Mouse (Mus musculus): ENCODE data around the gene Gm10401. TPM values are rescaled to one million over a fixed set of nuclear protein-coding genes. Genes with fewer than 3 reads are reported as not detected.
"Not testable (repeated sequence)": the region's sequence is repeated elsewhere in the genome, so short reads cannot be mapped to it uniquely, and the experiment has no call there.

Gm10401 gene
- total RNA-seq, 2 experiments from 2014 or later: not detected

DNA sequence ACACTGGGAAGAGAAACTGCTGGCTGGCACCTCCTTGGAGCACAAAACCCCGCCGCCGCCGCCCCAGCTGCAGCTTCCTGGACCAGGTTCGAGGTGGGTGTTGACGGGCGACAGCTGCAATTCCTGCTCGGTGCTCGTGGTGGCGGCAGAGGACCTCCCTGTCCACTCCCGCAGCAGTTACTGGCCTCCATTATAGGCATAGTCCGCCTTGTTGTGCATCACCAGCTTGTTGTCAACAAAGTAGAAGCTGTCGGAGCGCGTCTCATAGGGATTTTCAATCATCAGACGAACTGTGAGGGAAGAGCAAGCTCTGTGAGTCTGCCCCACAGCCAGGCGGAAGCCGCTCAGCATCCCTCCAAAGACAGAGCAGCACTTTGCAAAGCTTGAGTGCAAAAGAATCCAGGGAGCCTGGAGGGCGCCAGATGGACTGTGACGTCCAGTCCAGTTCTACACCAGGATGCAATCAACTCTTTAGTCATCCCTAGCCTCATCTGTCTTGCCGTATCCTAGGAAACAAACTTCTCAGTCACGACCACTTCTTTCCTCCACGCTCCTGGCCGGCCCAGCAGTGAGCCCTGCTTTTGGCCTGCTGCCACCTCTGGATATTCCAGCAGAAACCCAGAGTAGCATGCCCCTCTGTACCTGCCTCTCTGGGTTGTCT lies 27.2 kb upstream of the Gm10401 start:
- intact Hi-C loops (cut with DNase I): loop anchor here (5.0 kb wide), 2 partner anchors 37 to 112 kb away; partner anchors contain the start of gene Pop5
- DNase-seq (ENCODE audit: extremely low spot score in 1 of 2, low spot score in 2 of 2): peak; percentile 79 to 88

DNA sequence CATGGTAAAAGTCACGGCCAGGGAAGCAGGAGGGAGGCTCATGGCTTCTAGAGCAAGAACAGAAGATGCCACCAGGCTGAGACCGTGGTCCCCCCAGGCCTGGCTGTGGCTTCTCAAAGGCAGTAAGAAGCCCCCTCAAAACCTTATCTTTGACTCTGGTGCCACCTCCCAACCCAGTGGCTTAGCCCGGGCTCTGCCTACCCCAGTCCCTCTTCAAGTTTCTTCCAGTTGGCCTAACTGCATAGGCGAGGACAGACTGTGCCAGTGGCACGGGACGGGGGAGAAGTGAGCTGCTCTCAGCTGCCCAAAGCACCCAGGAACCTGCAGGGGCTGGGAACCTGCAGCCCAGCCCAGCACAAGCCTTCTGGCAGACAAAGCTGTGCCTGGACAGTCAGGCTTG lies 26.6 kb upstream of the Gm10401 start:
- no peak for DNase-seq (ENCODE audit: extremely low spot score in 1 of 2, low spot score in 2 of 2)
- intact Hi-C loops (cut with DNase I): loop anchor here (5.0 kb wide), 2 partner anchors 38 to 113 kb away; partner anchors contain the start of gene Pop5

DNA sequence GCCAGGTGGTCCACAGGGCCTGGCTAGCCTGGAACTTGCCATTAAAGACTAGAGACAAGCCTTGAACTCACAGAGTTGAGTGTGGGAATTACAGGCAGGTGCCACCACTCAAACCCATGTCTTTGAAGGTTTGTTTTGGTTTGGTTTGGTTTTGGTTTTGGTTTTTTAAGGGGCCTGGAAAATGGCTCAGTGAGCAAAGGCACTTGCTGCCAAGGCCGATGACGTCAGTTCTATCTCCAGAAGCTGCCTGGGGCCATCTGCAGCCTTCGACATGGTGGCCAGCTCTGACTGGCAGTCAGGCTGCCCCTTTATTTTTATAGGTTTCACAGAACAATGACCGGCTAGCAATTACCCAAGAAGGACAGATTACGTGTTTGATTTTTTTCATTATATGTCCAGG lies 22.9 kb upstream of the Gm10401 start:
- DNase-seq (ENCODE audit: extremely low spot score in 1 of 2, low spot score in 2 of 2): no peak
- intact Hi-C loops (cut with DNase I): no loop called here

DNA sequence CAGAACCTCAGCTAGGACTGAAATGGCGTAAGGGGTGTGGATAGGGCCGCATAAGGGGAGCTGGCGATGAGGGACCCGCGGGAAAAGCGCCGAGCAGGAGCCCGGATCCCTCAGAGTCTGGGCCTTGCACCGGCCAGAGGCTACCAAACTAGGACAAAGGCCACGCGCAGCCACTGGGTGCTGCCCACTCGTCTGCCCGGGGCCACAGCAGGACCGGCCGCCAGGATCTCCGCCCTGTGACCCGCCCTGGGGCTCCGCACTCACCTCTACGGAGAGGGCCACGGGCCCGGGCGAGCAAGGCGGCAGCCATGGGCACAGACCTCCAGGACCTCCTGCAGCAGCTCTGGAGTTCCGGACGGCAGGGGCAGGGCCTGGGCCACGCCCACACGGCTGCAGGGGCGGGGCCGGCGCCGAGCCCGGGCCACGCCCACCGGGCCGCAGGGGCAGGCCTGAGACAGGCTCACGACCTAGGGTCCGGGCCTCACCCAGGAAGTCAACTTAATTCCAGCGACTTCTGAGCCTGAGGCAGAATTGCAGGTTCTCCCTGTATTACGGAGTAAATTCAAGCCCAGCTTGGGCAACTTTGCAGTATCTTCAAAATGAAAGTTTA lies 21.0 kb upstream of the Gm10401 start, which contains the start of gene Acads:
Gene Acads (minus strand): TSS at position 386 of the 610 bp plus-strand sequence.
- intact Hi-C loops (cut with DNase I): no loop called here
- peak; percentile 28 to 82 for DNase-seq (ENCODE audit: extremely low spot score in 1 of 2, low spot score in 2 of 2)

DNA sequence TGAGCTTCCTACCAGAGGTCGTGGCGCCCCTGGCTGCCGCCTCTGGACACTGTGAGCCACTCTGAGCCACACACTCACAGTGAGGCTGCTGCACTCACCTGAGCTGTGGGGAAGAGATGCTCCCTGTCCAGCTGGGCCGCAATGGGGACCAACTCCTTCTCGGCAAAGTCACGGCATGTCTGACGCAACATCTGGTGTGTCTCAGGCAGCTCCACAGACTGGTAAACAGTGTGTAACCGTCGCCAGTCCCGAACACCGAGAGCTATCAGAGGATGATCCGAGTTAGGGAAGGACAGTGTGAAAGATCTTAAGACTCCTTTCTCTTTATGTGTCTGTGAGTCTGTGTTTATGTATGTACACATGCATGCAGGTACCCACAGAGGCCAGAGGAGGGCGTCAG lies 19.4 kb upstream of the Gm10401 start:
- no peak for DNase-seq (ENCODE audit: extremely low spot score in 1 of 2, low spot score in 2 of 2)
- intact Hi-C loops (cut with DNase I): no loop called here

DNA sequence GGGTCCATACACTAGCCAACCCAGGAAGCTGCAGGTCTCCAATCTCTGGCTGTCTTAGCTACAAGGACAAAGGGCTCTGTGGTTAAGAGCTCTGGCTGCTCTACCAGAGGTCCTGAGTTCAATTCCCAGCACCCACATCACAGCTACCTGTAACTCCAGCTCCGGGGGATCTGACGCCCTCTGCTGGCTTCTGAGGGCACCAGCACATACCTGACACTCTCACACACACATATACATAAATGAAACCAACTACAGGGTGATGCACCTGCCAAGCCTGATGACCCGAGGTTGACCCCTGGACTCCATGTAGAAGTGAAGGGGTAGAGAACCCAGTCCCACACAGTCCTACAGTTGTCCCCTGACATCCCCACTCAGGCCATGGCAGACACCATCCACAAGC lies 18.3 kb upstream of the Gm10401 start:
- no peak for DNase-seq (ENCODE audit: extremely low spot score in 1 of 2, low spot score in 2 of 2)
- intact Hi-C loops (cut with DNase I): no loop called here

DNA sequence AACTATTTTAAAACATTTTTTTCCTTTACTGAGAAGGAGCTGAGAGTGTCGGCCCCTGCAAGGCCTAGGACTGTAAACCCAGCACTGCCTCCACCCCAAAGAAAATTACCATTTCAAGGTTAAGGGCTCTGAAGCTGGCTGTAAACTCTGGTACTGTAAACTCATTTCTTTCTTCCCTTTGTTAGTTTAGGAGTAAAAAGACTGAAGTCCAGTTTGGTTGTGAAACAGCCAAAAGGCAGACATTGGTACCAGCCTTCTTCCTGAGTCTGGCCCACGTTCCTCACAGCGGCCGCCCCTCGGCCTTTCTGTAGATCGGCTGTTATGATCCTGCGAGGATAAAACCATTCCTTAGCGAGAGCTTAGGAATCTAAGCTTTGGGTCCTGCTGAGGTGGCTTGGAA lies 16.4 kb upstream of the Gm10401 start:
- intact Hi-C loops (cut with DNase I): no loop called here
- DNase-seq (ENCODE audit: extremely low spot score in 1 of 2, low spot score in 2 of 2): no peak

DNA sequence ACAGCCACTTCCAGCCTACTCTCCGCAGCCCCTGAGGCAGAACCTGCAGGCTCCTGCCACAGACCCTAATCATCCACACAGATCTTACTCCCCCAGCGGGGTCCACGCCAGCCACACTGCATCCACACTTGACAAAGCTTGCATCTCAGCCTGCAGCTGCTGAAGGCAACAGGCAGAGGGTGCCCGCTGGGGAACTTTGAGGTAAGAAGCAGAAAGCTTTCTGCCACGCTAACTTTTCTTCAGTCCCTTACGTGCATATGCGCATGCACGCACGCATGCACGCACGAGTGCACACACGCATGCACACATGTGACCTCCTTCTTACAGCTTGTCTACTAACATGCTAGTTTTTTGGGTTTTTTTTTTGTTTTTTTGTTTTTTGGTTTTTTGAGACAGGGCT lies 15.1 kb upstream of the Gm10401 start:
- DNase-seq (ENCODE audit: extremely low spot score in 1 of 2, low spot score in 2 of 2): no peak
- intact Hi-C loops (cut with DNase I): no loop called here

DNA sequence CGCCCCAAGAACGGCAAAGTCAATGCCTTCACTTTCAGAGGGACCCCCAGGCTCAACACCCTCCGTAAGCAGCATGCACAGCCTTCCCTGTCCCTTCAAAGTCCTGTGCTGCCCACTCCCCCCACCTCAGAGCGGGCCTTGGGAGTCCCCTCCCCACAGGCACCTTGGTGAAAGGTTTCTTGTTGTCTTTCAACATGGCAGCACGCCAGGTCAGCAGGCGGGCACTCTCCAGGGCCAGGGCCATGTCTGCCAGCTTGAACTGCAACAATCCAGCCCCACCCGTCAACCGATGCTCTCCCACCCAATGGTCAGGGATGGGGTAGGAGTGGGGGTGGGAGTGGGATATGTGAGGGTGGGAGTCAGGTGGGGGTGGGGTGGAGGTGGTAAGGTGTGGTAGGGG lies 13.1 kb upstream of the Gm10401 start:
- intact Hi-C loops (cut with DNase I): no loop called here
- peak in 1 of 2 experiments; percentile 52 for DNase-seq (ENCODE audit: extremely low spot score in 1 of 2, low spot score in 2 of 2)

DNA sequence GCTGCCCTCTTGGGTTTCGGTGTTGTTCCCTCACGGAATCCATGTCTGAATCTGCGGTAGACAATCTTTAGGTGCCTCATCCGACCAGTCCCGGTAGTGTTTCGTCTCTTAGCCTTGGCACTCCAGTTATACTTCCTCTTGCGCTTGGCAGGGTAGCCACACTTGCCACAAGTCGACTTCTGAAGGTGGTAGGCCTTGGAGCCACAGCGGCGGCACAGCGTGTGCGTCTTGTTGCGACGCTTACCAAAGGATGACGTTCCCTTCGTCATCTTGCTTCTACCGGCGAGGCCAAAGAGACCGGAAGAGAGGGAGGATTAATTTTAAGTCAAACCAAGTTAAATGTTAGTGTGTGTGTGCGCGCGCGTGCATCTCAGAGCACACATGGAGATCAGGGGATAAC lies 5.2 kb upstream of the Gm10401 start:
- DNase-seq (ENCODE audit: extremely low spot score in 1 of 2, low spot score in 2 of 2); intact Hi-C loops (cut with DNase I): not testable (repeated sequence)

DNA sequence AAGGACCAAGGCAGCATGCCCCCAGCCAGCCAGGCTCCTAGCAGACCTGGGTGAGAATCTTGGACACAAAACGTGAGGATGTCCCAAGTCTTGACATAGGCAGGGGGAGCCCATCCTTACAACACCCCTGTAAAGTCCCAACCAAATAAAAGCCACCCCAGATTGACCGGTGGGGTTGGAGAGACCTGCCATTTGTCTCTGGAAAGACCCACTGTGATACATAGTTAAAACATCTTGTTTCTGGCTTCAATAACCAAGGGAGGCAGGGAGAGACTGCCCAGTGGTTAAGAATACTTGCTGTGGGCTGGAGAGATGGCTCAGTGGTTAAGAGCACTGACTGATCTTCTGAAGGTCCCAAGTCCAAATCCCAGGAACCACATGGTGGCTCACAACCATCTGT lies 4.1 kb upstream of the Gm10401 start:
- intact Hi-C loops (cut with DNase I): no loop called here
- no peak for DNase-seq (ENCODE audit: extremely low spot score in 1 of 2, low spot score in 2 of 2)

DNA sequence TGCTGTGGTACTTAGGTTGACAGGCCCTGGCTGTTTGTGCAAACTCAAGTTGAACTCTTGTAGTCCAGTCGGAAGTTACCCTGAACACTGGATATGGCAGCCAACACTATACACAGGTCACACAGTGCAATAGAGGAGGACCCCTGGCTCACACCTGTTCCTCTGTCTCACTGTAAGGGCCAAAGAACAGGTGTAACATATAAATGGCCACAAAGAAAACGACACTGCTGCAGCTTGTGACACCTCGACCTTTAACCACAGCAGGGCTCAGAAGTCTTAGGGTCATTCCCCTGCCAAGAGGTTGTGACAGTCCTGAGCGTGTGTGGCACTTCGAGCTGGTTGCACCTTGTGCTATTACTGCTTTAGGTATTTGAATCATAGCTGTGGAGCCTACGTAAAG lies 2.4 kb upstream of the Gm10401 start:
- no peak for DNase-seq (ENCODE audit: extremely low spot score in 1 of 2, low spot score in 2 of 2)
- intact Hi-C loops (cut with DNase I): no loop called here

DNA sequence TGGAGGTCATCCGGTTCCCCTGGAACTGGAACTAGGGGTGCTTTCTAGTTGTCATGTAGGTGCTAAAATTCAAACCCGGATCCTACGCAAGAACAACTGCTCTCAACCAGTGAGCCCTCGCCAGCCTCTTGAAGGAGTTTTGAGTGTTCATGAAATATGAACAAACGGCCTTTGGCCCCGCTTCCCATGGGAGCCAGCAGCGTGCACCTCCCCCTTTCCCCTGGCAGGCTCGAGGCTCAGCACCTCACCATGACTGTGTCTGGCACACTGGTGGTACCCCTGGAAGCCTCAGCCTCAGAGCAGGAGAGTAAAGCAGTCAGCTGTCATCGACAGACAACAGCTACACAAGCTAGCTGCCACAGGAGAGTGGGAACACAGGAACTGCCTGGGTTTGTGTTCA lies 1.9 kb upstream of the Gm10401 start:
- intact Hi-C loops (cut with DNase I): no loop called here
- no peak for DNase-seq (ENCODE audit: extremely low spot score in 1 of 2, low spot score in 2 of 2)

DNA sequence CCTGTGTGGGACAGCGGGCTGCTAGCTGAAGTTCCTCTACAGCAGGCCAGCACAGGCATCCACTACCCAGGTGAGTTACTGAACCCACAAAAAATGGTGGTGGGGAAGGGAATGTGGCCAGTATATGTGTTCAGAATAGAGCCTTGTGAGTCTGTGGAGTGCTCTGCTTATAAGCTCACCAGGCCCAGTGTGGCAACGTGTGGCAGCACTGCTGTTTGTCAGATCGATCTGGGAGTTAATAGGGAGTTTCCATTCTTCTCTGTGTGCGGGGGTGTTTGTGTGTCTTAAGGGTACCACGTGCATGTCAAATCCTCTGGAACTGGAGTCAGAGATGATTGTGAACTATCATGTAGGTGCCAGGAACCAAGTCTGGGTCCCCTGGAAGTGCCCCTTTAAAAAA lies 1.4 kb upstream of the Gm10401 start:
- intact Hi-C loops (cut with DNase I): no loop called here
- no peak for DNase-seq (ENCODE audit: extremely low spot score in 1 of 2, low spot score in 2 of 2)

DNA sequence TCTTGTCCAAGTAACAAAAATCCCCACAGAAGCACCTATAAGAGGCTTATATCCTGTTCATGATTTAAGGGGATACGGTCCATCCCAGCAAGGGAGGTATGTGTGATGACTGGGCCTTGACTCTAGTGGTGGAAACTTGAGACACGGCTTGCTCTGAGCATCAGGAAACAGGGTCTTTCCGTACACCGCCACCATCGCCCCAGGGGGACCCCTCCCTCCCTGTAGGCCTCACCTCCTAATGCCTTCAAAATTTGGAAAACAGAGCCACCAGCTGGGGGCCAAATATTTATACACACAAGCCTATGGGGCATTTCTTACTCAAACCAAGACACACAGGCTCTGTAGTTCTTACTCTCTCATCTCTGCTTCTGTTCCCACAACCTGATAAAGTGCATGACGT lies 6.3 kb downstream of the Gm10401 start:
- intact Hi-C loops (cut with DNase I): no loop called here
- no peak for DNase-seq (ENCODE audit: extremely low spot score in 1 of 2, low spot score in 2 of 2)

DNA sequence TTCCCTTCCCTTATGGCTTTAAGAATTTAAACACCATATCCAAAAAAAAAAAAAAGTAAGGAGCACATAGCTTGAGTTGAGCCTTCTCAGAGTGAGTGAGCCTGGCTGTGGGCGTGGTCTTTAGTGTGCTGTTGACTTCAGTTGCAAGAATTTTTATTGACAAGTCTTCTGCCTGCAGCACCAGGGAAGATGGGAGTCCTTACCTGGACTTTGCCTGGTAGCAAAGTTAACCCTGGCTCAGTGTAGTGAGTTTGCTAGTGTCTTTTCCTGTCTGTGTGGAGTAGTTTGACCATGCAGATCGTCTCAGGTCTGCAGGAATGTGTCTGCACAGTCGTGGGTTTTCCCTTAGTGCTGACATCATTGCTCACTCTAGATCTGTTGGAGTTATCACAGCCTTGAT lies 7.1 kb downstream of the Gm10401 start:
- DNase-seq (ENCODE audit: extremely low spot score in 1 of 2, low spot score in 2 of 2): no peak
- intact Hi-C loops (cut with DNase I): no loop called here

DNA sequence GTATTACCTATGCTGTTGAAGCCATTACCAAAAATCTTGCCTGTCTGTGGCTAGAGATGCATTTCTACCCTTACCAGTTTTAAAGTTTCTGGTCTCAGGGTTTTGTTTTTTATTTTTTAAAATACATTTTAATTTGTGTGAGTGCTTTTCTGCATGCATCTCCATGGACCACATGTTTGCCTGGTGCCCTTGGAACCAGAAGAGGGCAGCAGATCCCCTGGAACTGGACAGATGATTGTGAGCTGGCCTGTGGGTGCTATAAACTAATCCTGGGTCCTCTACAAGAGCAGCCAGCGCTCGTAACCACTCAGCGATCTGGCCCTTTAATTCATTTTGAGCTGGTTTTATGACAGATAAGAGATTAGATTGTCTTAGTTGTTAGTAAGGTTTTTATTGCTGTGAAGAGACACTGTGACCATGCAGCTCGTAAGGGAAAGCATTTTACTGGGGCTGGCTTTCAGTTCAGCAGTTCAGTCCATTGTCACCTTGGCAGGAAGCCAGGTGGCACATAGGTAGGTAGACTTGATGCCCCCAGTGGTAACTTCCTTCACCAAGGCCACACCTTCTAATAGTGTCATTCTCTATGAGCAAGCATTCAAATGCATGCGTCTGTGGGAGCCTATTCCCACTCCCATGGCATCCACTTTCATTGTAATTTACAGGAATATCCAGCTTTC lies 8.4 kb downstream of the Gm10401 start:
- DNase-seq (ENCODE audit: extremely low spot score in 1 of 2, low spot score in 2 of 2): no peak
- intact Hi-C loops (cut with DNase I): no loop called here

DNA sequence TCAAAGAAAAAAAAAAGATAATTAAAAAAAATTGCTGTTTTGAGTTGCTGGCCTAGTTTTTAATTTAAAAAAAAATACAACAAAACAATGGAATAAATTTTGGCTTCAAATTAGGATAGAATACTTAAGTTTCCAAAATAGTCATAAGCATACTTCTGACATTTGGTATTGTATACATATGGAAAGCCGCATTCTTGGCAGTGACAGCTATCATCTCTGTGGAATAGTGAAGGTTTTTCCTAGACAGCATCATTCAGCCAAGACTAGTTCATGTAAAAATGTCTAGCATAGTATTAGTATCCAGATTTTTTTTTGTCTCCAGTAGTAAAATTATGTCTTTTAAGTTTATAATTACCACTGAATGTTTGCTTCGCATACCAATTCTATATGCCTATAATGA lies 12.4 kb downstream of the Gm10401 start:
- intact Hi-C loops (cut with DNase I): no loop called here
- DNase-seq (ENCODE audit: extremely low spot score in 1 of 2, low spot score in 2 of 2): no peak

DNA sequence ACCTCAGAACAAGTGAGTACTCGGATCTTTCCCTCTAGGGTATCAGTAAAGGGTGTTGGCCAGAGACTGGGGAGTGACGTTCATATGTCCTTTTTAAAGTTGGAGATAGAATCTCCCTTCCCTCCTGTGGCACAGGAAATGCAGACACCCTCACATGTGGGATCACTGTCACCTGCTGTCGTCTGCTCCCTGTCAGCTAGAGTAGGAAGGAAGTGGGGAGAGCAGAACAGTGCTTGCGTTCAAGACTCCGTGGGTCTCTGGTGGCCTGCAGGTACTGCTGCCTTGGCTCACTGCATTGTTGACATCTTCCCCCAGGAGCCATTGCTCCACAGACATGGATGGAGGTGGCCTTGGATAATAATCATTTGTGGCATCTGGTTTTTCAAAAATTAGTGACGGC lies 14.6 kb downstream of the Gm10401 start:
- no peak for DNase-seq (ENCODE audit: extremely low spot score in 1 of 2, low spot score in 2 of 2)
- intact Hi-C loops (cut with DNase I): no loop called here

DNA sequence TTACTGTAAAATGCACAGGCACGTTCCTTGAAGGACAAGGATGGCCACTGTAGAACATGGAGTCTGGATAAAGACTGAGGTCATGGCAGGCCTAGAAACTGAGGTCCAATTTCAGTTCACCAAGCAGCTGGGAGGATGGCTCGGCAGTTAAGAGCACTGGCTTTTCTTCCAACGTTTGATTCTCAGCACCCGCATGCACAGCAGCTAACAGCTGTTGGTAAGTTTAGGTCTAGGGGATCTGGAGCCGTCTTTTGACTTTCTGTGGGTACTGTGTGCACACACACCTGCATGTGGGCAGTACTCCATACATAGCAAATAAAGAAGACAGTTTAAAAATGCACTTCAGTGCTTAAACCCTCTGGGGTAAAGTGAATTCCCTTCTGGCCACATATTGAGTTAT lies 16.5 kb downstream of the Gm10401 start:
- DNase-seq (ENCODE audit: extremely low spot score in 1 of 2, low spot score in 2 of 2): no peak
- intact Hi-C loops (cut with DNase I): no loop called here
